Mouse (Mus musculus): ENCODE measurements around the gene Dstyk.
A peak's percentile ranks its signal among the peaks of the same experiment; 100 is the strongest.
"Not testable (repeated sequence)": the region's sequence is repeated elsewhere in the genome, so short reads cannot be mapped to it uniquely, and the experiment has no call there.

Gene Dstyk

DNA sequence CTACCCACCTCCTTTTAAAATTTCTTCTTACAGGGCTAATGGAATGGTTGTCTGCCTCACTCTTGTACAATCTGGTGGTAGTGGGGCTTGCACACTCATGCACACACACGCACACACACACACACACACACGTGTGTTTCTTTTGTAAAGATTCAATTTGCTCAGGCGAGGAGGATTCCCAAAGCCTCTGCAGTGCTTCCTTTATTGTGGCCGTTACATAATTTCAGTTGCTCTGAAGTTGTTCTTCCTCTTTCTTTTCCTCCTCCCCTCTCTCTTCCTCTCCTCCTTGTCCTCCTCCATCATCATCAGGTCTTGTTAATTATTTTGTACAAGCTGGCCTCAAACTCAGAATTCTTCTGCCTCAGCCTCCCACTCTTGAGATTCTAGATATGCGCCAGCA, 20.0 kb downstream of the Dstyk start:
- no peak for DNase-seq

DNA sequence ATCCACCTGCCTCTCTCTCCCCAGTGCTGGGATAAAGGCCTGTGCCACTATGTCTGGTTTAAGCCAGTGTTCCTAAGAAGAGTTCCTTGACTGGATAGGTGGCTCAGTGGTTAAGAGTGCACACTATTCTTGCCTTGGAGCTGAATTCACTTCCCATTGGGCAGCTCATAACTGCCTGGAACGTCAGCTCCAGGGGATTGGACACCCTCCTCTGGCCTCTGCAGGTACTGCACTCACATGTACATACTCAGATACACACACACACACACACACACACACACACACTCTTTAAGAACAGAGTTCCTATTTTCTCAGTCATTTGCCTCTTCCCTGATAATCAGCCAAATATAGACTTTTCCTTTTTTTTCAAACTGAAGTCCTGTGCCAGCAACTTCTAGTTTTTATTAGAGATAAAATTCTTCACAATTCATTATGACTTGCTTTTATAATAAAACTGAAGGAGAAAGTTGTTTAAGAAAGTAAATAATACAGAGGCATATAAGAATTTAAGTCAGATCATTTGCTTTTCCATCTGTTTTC, 23.6 kb downstream of the Dstyk start:
- no peak for DNase-seq

- no peak for DNase-seq
Observed at GRCm38 (mm10) chr1:132449742-132450141, 32.4 kb downstream of the Dstyk start.

DNA sequence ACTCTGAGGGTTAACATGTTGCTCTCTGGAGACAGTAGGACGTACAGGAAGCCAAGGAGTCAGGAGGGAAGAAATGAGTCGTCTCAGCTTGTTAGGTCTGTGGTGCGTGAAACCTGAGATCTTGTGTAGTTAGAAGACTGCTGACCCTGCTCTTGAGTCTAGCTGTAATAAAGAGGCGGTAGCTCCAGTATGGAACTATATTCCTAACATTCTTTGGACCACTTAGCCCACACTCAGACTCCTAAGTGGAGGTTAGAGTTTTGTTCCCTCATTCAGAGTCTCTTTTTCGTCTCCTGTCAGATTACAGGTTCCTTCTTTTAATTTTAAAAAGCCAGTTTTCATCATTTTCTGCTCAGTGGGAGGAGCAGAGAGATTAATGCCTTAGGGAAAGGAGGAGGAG, 47.3 kb downstream of the Dstyk start:
- no peak for DNase-seq

DNA sequence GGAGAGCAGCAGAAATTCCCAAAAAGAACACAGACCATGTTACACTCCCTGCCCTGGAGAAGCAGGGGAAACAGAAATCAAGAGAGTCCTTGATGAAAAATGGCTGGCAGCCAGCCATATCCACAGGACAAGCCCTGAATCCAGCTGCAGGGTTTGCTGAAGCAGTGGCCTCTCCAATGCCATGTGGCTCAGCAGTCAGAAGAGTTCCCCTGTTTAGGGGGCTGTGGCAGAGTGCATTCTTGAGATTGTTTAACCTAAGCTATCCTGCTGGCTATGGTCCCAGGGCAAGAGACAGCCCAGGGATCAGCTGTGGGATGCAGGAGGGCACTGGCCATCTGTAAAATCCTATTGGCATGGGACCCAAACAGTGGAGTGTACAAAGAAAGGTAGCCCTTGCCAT, 51.6 kb downstream of the Dstyk start:
- peak; percentile 37 to 38 for DNase-seq

- DNase-seq: peak in 1 of 2 experiments; percentile 5
Observed at GRCm38 (mm10) chr1:132469519-132469918, 52.2 kb downstream of the Dstyk start.

DNA sequence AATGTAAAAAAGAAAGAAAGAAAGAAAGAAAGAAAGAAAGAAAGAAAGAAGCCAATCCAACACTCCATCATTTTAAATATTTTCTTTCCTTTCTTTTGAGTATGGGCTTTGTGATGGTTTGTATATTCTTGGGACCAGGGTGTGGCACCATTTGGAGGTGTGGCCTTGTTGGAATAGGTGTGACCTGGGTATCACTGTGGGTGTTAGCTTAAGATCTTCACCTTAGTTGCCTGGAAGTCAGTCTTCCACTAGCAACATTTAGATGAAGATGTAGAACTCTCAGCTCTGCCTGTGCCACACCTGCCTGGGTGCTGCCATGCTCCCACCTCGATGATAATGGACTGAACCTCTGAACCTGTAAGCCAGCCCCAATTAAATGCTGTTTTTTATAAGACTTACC, 52.7 kb downstream of the Dstyk start:
- DNase-seq: not testable (repeated sequence)

DNA sequence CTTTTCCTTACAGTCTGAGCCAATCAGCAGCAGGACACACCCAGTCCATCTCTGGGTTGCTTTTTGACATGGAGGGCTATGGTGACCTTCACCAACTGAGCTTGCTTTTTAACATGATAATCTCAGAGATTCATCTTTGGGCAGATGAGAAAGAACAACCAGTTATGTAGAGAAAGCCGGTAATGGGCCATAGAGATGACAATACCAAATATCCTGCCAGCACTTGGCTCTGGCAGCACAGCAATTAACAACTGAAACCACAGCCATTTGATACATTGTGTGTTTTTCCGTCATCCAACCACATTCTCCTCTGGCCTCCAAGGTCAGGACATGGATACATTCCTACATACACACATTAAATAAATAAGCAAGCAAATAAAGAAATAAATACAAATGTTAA, 53.7 kb downstream of the Dstyk start:
- no peak for DNase-seq

GRCm38 (mm10) chr1:132471499-132471898, 54.1 kb downstream of the Dstyk start:
- DNase-seq: no peak

- DNase-seq: no peak
Observed at GRCm38 (mm10) chr1:132472537-132472936, 55.2 kb downstream of the Dstyk start.

- DNase-seq: no peak
Observed at GRCm38 (mm10) chr1:132474496-132474895, 57.1 kb downstream of the Dstyk start.

GRCm38 (mm10) chr1:132476575-132476927, 59.2 kb downstream of the Dstyk start:
- no peak for DNase-seq

DNA sequence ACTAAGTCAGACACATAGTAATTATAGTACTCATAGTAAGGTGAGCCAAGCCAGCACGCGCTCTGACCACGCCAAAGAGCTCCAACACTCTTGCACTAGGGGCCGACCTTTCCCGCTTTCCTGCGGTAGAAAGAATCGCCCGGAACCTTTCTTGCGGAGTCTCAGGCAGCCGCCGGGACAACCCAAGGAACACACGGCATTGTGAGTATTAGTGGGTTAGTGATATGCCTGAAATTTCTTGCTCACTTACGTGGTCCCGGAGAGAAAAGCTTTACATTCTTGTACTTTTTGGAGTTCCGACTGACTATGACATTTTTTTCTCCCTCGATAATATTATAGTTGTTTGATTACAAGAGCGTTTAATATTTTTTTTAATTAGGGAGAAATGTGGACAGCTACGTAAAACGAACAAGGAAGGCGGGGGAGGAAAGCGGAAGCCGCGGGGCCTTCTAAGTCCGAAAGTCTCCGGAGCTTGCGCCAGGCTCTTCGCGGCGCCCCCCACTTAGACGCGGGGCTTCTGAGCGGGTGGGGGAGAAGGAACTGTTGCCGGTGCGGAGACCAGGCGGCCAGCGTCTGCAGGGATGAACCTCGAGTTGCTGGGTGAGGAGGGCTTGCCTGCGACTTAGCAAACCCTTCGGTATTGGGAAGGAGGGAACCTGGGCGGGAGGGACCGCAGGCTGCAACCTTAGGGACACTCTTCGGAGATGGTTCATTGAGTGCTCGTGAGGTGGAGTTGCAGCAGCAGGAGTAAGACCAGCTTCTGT, 59.8 kb downstream of the Dstyk start, which contains the start of gene Rbbp5:
Rbbp5 (plus strand) TSS at position 438 of the 764 bp plus-strand sequence.
- DNase-seq: peak; percentile 91 to 92

- DNase-seq: no peak
Observed at GRCm38 (mm10) chr1:132479438-132479837, 62.1 kb downstream of the Dstyk start.

DNA sequence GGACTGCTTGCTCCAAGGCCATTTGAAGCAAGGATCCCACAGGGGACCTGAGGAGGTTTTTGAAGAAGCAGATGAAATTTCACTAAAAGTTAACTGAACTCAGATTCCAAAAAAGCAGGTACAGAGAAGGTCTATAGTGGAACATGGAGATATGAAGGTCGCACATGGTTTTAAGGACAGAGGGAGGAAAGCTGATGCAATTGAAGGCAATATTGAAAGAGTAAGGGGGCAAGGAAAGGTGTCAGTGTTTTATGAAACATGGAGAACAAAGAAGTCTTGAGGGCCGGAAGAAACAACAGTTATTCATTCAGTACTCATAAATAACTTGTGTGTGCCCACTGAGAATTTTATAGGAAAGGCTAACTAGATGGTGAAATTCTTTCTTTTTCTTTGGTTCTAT, 64.3 kb downstream of the Dstyk start:
- DNase-seq: no peak

GRCm38 (mm10) chr1:132483234-132483633, 65.9 kb downstream of the Dstyk start:
- no peak for DNase-seq

- DNase-seq: no peak
Observed at GRCm38 (mm10) chr1:132483759-132484158, 66.4 kb downstream of the Dstyk start.

- no peak for DNase-seq
Observed at GRCm38 (mm10) chr1:132500535-132500934, 83.2 kb downstream of the Dstyk start.

DNA sequence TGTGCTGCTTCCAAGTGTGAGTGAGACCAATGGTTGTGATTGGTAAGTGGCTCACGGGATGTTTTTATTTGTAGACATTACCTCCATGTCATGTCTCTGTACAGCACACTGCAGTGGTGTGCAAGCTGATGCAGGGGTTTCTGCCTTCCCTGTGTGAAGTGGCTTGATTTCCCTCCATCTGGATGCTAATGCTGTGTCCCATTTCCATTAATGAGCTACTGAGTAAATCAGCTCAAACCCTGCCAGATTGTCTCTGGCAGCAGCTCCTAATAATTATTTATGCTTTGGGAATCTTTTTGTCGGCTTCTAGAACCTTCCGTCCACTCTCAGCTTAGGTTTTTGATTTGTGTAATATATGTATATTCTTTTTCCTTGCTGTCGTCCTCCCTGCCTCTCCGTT, 87.8 kb downstream of the Dstyk start:
- DNase-seq: no peak

DNA sequence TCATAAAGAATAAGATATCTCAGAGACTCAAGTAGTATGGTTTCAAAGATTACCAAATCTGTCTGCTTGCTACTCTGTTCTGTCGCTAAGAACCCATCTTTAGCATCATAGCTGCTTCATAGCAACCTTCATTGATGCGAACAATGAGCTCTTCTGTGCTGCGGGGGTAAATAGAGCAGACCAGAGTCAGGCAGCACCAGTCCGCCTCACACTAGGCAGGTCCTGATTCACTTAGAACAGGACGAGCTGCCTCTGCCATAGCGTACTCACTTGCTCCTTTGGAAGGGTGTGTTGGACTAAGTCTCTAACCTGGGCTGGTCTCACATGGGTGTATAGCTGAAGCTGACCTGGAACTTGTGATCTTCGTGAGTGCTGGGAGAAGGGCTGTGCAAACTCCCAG, 88.7 kb downstream of the Dstyk start, which contains the start of gene Tmem81:
Tmem81 (plus strand) TSS at position 173 of the 400 bp plus-strand sequence.
- no peak for DNase-seq

DNA sequence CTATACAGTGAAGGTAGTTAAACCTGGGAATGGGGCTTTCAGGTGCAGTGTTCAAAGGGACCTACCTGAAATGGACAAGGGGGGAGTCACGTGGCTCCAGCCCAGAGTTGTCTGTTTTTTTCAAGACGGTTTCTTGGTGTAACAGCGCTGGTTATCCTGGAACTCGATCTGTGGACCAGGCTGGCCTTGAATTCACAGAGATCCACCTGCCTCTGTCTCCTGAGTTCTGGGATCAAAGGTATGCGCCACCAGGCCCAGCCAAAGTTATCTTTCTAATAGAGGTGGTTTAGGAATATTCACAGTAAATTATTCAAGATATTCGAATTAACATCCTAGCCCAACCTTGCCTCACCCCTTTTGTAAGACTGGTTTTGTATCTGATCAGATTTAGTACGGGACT, 89.3 kb downstream of the Dstyk start:
- no peak for DNase-seq

GRCm38 (mm10) chr1:132509771-132510170, 92.4 kb downstream of the Dstyk start:
- no peak for DNase-seq

DNA sequence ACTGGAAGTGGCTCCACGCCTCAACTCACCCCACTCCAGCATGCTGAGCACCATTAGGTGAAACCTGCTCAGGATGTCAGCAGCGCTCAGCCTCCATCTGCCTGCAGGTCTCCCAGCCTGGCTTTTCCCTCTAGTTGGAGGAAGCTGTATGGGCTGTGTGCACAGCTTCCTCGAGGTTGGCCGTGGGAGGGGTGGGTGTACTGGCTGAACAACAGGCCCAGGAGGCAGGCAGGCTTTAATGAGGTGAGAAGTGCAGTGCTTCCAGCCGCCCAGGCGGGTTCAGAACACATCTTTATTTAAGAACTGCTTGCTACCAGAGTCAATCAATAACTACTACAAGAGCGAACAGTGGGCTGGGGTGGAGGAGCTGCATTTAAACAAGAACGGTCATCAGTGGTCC, 94.2 kb downstream of the Dstyk start:
- DNase-seq: no peak

DNA sequence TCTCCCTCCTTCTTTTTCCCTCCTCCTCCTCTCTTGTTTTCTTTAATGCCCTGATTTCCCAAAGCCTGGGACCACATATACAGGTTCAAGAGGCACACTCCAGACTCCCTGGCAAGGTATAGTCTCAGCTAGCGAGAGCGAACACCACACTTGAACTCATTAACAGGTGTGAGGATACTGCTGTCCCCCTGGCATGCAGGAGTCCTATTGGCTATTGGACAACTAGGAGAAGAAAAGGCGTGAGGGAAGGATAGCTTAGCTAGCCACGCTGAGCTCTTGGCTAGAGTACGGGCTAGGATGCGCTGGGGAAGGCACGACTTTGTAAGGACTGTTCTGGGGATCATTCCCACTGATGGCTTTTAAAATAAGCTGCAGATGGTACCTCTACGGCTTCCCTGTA, 94.8 kb downstream of the Dstyk start:
- DNase-seq: no peak

DNA sequence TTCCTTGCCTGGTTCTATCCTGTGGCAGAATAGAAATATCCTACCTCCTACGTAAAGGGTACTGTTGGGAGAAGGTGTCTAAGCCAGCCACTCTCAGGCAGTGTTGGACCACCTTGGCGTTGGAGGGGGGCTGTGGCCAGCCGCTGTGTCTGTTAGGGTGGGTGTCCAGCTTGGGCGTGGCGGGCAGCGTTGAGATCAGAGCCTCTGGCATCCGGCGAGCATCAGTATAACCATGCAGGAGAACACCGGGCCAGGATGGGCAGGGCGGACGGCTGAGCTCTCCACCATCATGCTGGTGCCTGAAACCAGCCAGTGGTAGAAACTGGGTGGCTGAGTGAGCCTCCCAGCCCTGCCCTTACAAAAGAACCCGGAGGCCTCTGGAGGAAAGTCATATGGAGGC, 98.0 kb downstream of the Dstyk start:
- no peak for DNase-seq

Data from kidney, postnatal 25 days (tissue).